Mouse (Mus musculus) bone marrow macrophage, adult 2 months (primary cell): ENCODE measurements around the gene Prkar1b. TPM values are rescaled to one million over a fixed set of nuclear protein-coding genes. Genes with fewer than 3 reads are reported as not detected.

Experiments
- H3K27ac ChIP-seq: 2 replicates; pipeline ENCODE4 v1.5.1; 2012; ENCODE audit warnings: low read depth, low read length; ENCODE audit not compliant: insufficient read depth
- H3K4me1 ChIP-seq: 2 replicates; pipeline ENCODE4 v1.6.1; 2012; ENCODE audit warnings: low read length; ENCODE audit not compliant: control insufficient read depth, insufficient read depth
- H3K4me3 ChIP-seq: 2 replicates; pipeline ENCODE4 v1.5.1; 2012; ENCODE audit warnings: mild to moderate bottlenecking, low read length, moderate library complexity; ENCODE audit not compliant: insufficient read depth
- CTCF ChIP-seq: IDR thresholded peaks from 2 replicates; pipeline ENCODE4 v1.5.1; 2012; ENCODE audit warnings: low read depth, mild to moderate bottlenecking, low read length, moderate library complexity
- POLR2A ChIP-seq: IDR thresholded peaks from 2 replicates; pipeline ENCODE4 v1.6.1; 2012; ENCODE audit warnings: mild to moderate bottlenecking, low read depth, low read length, borderline replicate concordance
- polyA plus RNA-seq: library from polyadenylated mRNA; stranded (reverse); fragments of >200 nt; gene quantifications from 2 replicates; pipeline ENCODE4 v1.2.4, GENCODE M21; 2012; ENCODE audit not compliant: missing spikeins, insufficient read depth, insufficient read length

The Prkar1b gene
- polyA plus RNA-seq, 1 experiment = 2.1 TPM

DNA sequence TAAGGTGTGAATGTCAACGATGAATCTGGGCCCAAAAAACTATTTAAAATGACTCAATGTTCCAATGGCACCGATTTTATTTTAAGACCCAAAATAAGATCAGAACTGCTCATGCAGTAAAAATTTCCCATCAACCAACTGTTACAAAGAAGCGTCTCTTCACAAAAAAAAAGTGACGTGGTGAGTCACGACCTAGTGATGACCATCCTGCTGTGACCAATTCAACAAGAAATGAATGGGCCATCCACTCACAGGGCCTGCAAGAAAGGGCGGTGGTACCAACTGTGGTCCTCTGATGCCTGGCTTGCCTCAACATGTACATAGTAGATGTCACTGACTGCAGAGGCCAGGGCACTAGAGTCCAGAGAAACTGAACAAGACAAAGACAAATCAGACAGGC is 160.2 kb downstream of the Prkar1b start:
- H3K4me1 ChIP-seq = peaks cover 7% of the 10 kb centered on the region; the same call in 1 of the 2 replicates
- TF ChIP-seq POLR2A (no peak), CTCF (no peak)
- no peak overlapping the region for H3K27ac ChIP-seq
- H3K4me3 ChIP-seq = no peak overlapping the region

DNA sequence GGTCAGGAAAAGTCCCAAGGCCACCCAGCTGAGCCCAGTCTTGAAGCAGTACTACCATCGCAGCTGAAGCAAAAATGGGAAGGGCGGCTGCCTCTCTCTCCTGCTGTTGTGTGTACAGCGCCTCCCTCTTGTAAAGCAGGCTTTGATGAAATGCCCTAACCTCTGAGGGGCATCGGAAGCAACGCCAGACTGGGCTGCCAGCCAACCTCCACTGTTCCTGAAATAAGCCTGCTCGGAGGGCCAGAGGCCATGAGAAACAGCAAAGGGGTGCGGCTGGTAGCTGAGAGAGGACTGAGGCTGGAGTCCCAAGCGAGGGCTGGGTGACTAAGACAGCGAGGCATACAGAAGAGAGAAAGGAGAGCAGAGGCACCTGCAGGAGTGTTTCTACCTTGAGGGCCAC is 161.0 kb downstream of the Prkar1b start:
- H3K4me3 ChIP-seq = no peak overlapping the region
- H3K27ac ChIP-seq = no peak overlapping the region
- TF ChIP-seq CTCF (no peak), POLR2A (no peak)
- peaks cover 7% of the 10 kb centered on the region; the same call in 1 of the 2 replicates for H3K4me1 ChIP-seq

DNA sequence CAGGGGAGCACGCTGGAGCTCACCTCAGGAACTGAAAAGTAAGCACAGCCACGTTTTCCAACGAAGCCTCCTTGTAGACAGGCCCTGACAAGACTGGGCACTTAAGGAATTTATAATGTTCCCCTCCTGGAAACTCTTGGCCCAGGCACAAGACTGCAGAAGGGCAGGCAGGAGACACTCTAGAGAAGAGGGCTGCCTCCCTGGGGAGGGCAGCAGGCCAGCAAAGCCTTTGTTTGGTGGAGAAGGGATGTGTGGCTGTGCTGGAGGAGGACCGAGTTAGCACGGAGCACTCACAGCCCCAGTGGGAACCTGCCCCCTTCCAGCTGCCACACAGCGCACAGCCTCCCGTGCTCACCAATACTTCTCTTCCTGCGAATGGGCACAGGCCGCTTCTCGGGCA is 161.8 kb downstream of the Prkar1b start:
- no peak overlapping the region for H3K4me3 ChIP-seq
- no peak overlapping the region for H3K27ac ChIP-seq
- TF ChIP-seq POLR2A (no peak), CTCF (no peak)
- peaks cover 7% of the 10 kb centered on the region; the same call in 1 of the 2 replicates for H3K4me1 ChIP-seq

DNA sequence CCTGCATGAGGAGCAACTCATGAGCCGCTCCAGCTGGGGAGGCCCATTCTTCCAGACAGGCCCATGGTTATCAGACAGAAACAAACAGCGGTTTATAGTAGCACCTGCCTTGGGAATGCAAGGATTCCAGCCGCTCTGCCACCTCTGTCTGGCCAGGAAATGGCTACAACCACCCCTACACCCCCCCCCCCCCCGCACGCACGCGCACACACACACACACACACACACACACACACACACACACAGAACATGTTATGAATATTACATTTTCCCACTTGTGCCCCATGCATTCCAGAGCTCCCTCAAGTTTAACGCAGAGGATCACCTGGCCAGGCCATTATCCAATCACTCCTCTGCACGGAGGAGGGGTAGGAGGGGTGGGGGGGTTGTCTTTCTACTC is 167.9 kb downstream of the Prkar1b start:
- Histone ChIP-seq H3K27ac (no peak overlapping the region), H3K4me1 (no peaks in the 10 kb centered on the region), H3K4me3 (no peak overlapping the region)
- TF ChIP-seq CTCF = no peak
- no peak for TF ChIP-seq POLR2A

DNA sequence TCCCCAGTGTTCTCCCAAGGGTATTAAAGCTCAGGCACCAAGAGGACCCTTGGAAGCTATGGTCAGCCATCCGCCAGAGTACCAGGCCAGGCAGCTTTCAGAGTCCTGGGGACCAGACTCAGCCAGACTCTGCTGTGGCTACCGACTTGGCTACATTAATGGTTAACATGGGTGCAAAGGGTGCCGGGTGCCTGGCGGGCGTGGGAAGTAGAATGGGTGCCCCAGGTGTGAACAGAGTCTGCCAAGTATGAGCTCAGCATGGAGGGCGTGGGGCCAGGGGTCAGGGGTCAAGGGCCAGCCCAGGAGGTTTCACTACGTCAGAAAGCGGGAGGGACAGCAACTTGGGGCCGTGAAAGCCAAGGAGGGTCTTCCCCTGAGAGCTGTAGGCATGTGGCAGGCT is 169.2 kb downstream of the Prkar1b start:
- no peak overlapping the region for H3K4me3 ChIP-seq
- no peaks in the 10 kb centered on the region for H3K4me1 ChIP-seq
- TF ChIP-seq CTCF (no peak), POLR2A (no peak)
- no peak overlapping the region for H3K27ac ChIP-seq

DNA sequence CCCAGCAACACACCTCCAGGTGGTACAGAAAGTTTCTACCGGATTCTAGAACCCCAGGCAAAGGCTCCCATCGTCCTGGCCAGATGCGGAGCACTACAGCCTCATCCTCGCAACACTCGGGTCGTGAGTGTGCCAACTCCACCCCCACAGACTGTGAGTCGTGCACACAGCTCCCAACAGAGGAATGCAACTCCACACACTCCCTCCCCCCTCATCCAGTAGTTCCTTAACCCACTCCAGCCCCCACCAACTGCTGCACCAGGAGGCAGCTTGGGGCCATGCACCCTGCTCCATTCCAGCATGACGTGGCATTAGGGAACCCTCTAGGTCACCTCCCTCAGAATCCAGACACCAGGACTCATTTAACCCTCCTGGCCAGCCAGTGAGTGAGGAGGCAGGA is 170.0 kb downstream of the Prkar1b start:
- no peak for TF ChIP-seq CTCF
- TF ChIP-seq POLR2A = no peak
- H3K4me1 ChIP-seq = no peaks in the 10 kb centered on the region
- H3K4me3 ChIP-seq = no peak overlapping the region
- no peak overlapping the region for H3K27ac ChIP-seq

GRCm38 (mm10) chr5:138977759-138978158 is 172.0 kb downstream of the Prkar1b start:
- Histone ChIP-seq H3K27ac (no peak overlapping the region), H3K4me1 (no peaks in the 10 kb centered on the region), H3K4me3 (no peak overlapping the region)
- TF ChIP-seq POLR2A = no peak
- TF ChIP-seq CTCF = no peak

GRCm38 (mm10) chr5:138974911-138975485 is 174.8 kb downstream of the Prkar1b start:
- Histone ChIP-seq H3K4me3 (no peak overlapping the region), H3K4me1 (no peaks in the 10 kb centered on the region)
- no peak for TF ChIP-seq POLR2A
- TF ChIP-seq CTCF = no peak

DNA sequence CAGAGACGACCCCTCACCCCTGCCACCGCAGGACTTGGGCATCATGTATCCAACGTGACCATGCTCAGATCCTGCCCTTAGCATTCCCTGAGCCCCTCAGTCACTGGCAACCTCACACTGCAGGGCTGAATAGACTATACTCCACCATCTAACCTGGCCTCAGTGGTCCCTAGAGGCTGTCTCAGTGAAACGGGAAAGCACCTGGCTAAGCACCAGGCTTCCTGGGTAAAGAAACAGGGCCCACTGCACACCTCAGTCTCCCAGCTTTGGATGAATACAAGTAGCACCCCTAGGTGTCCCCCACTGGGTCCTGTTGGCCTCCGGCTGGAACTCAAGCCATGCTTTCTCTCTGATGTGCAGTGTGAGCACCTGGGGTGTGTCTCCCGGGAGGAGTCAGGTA is 176.3 kb downstream of the Prkar1b start:
- no peak overlapping the region for H3K27ac ChIP-seq
- H3K4me1 ChIP-seq = no peaks in the 10 kb centered on the region
- no peak overlapping the region for H3K4me3 ChIP-seq
- no peak for TF ChIP-seq POLR2A
- TF ChIP-seq CTCF = no peak

More at GRCm38 (mm10) chr5:138974911-138975485, 174.8 kb downstream of the Prkar1b start:
- no peak overlapping the region for H3K27ac ChIP-seq

GRCm38 (mm10) chr5:138971405-138971804 is 178.4 kb downstream of the Prkar1b start:
- Histone ChIP-seq H3K4me1 (no peaks in the 10 kb centered on the region), H3K4me3 (no peak overlapping the region), H3K27ac (no peak overlapping the region)
- TF ChIP-seq CTCF (no peak), POLR2A (no peak)
